32 mouse cellular contexts compared by ENCODE assay signal in genomic region chr1:116281144-116281543, GRCm38 (mm10).
"Had no signal": no experiment of that assay in that cellular context is flagged by ENCODE, and none has a peak within 500 bp of the region (broad histone marks: within the 10 kb centered on the region; RNA-seq: fewer than 3 reads in every experiment).

No protein-coding gene starts in this region.

- H3K9ac ChIP-seq: limb, embryonic 12.5 days; limb, embryonic 13.5 days; limb, embryonic 15.5 days; liver, embryonic 12.5 days; liver, embryonic 13.5 days; liver, embryonic 14.5 days; liver, embryonic 15.5 days; liver, postnatal 0 days; lung, embryonic 14.5 days; lung, embryonic 15.5 days; midbrain, embryonic 12.5 days; midbrain, embryonic 13.5 days; midbrain, embryonic 15.5 days; neural tube, embryonic 12.5 days had no signal

- H3K4me1 ChIP-seq: limb, embryonic 10.5 days; limb, embryonic 12.5 days; limb, embryonic 13.5 days; limb, embryonic 15.5 days; liver, embryonic 12.5 days; liver, embryonic 13.5 days; liver, embryonic 15.5 days; lung, embryonic 15.5 days; megakaryocyte, embryonic 14.5 days; midbrain, embryonic 10.5 days; midbrain, embryonic 12.5 days; midbrain, embryonic 13.5 days; midbrain, embryonic 15.5 days; neural tube, embryonic 12.5 days had no signal

- H3K4me2 ChIP-seq: limb, embryonic 12.5 days; limb, embryonic 13.5 days; limb, embryonic 15.5 days; liver, embryonic 11.5 days; liver, embryonic 12.5 days; liver, embryonic 13.5 days; liver, embryonic 15.5 days; lung, embryonic 14.5 days; lung, embryonic 15.5 days; midbrain, embryonic 11.5 days; midbrain, embryonic 12.5 days; midbrain, embryonic 13.5 days; midbrain, embryonic 15.5 days; neural tube, embryonic 12.5 days had no signal

- DNase-seq: left cerebral cortex, postnatal 4 days; liver; liver, embryonic 13.5 days; liver, postnatal 0 days; lung, adult 18-20 months; lung, adult 2 months; lung, embryonic 14.5 days; lung, postnatal 10 days; lung, postnatal 14 days; lung, postnatal 36 days; lung, postnatal 4 days; midbrain, embryonic 14.5 days had no signal

- H3K36me3 ChIP-seq: limb, embryonic 10.5 days; limb, embryonic 12.5 days; limb, embryonic 13.5 days; limb, embryonic 15.5 days; liver, embryonic 12.5 days; liver, embryonic 13.5 days; liver, embryonic 15.5 days; lung, embryonic 15.5 days; midbrain, embryonic 10.5 days; midbrain, embryonic 12.5 days; midbrain, embryonic 13.5 days; midbrain, embryonic 15.5 days; neural tube, embryonic 12.5 days had no signal

- H3K9me3 ChIP-seq: limb, embryonic 10.5 days; limb, embryonic 13.5 days; limb, embryonic 15.5 days; liver, embryonic 12.5 days; liver, embryonic 15.5 days; lung, embryonic 15.5 days; midbrain, embryonic 10.5 days; midbrain, embryonic 15.5 days; neural tube, embryonic 12.5 days had no signal

- H3K4me3 ChIP-seq: limb, embryonic 10.5 days; limb, embryonic 12.5 days; limb, embryonic 13.5 days; limb, embryonic 15.5 days; liver, embryonic 12.5 days; liver, embryonic 13.5 days; liver, embryonic 15.5 days; lung, embryonic 15.5 days; megakaryocyte, embryonic 14.5 days; midbrain, embryonic 10.5 days; midbrain, embryonic 12.5 days; midbrain, embryonic 13.5 days; midbrain, embryonic 15.5 days; myocyte; neural tube, embryonic 12.5 days had no signal

- ATAC-seq: liver, embryonic 12.5 days; liver, postnatal 0 days; lung, postnatal 0 days; midbrain, embryonic 13.5 days; midbrain, embryonic 15.5 days; midbrain, embryonic 16.5 days had no signal

- H3K27ac ChIP-seq: limb, embryonic 10.5 days; limb, embryonic 12.5 days; limb, embryonic 13.5 days; limb, embryonic 15.5 days; liver, embryonic 12.5 days; liver, embryonic 13.5 days; liver, embryonic 14.5 days; liver, embryonic 15.5 days; lung, embryonic 15.5 days; macrophage; midbrain, embryonic 10.5 days; midbrain, embryonic 12.5 days; midbrain, embryonic 13.5 days; midbrain, embryonic 15.5 days; neural tube, embryonic 12.5 days had no signal

- H3K27me3 ChIP-seq: limb, embryonic 12.5 days; limb, embryonic 13.5 days; limb, embryonic 15.5 days; liver, embryonic 12.5 days; liver, embryonic 13.5 days; liver, embryonic 15.5 days; lung, embryonic 15.5 days; megakaryocyte, embryonic 14.5 days; midbrain, embryonic 12.5 days; midbrain, embryonic 13.5 days; midbrain, embryonic 15.5 days; neural tube, embryonic 12.5 days had no signal
